Mouse (Mus musculus): ENCODE data around the gene Fhit.
A peak's percentile ranks its signal among the peaks of the same experiment; 100 is the strongest.

The Fhit gene

DNA sequence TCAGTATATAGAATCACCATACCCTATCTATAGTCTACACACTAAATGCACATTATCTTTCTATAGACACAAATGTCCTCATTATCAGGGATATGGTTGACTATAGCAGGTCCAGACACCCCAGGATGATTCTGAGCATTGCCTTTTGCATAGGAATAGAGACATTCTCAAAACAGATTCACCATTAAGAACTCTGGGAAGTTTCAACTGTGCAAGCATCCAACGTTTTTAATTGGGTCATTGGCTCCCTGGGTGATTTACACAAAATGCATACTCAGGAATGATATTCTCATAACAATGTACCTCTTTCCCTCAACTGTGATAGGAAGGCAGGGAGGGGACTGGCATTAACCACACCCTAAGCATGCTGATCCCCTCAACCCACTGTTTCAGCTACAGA, 1503.4 kb downstream of the Fhit start:
- DNase-seq, result no peak

DNA sequence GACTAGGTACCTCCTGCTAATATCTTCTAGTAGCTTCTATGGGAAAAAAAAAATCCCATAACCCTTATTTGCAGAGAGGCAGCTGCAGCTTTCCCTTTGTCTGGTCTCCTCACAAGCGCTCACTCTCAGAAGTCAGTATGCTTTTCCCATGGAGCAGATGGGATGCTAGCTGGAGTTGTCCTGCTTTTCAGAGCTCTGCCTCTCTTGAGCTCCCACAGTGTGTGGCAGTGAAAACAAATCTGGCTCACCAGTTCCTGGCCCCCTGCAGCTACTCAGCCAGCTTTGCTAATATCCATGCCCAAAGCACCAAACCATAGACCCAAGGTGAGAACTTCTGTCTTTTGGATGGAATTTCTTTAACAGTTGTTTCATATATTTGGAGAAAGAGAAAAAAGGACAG, 1510.4 kb downstream of the Fhit start:
- no peak for DNase-seq

DNA sequence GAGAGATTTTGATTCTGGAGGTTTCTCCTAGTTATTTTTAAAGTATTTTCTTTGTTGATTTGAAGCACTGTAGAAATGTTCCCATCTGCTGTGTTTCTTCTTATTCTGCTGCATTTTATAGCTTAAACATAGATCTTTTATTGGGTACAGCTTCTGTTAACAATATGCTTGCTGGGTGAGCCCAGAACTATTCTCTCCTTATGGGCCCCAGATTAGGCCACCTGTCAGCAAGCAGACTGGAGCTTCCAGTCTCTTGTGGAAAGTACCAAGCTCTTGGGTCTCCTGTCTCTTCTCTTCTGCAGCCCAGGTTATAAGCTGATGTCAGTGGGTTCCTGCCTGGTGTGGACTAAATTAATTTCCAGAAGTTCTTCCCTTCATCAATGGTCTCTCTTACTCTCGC, 1513.4 kb downstream of the Fhit start:
- no peak for DNase-seq

DNA sequence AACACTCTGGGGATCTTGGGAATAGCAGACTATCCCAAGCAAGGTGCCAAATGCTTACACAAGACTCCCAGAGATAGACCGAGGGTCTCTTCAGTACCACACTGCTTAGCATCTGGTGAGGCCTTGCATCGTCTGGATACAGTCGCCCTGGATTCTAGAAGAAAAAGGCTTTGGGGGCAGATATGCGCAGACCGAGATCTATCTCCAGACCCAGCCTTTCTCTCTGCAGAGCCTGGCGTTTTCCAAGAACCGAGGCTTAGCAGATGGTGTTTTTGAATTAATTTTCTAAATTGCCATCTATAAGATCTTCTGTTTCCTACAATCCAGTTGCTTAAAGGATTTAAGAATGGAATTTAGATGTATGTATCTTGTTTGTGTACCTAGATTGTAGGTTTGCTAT, 1515.6 kb downstream of the Fhit start:
- DNase-seq, result peak in 1 of 2 experiments; percentile 8

DNA sequence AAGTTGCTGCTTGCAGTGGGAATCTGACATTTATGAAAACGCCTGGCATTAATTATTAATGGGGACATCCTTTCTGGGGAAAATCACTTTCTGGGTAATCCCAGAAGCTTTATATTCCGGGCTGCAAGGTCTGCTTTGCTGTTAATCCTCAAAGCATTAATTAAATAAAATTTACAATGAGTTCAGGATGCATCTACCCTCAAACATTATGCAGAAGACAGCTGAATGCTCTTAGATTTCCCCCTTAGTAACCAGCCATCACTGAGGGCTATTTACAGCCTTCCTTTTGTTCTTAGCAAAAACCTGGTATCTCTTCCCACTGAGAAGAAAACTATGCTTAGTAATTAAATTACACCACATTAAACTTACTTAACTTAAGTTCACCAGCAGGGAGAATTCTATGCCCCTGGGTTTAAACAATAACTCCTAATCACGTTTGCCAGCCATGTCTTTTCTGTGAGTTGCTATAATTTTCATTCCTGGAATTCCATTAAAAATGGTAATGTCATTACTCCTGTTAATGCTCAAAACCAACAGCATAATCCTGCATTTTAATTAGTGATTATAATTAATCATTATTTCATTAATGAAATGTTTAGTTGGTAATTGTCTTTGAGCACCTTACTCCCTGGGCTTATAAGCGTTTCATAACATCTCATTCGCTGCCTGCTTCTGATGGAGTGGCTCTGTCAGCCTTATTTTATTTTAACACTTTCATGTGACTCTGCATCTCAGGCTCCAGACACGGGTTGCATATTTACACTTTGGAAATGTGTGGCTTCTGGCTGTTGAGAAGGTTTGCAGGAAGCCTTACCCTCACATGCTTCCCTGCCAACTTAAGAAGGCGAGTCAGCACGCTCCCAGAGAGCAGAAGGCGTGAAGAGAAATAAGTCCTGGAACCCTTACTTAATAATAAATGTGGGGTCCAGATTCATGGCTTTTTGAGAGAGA, 1517.3 kb downstream of the Fhit start:
- DNase-seq, result peak; percentile 28 to 36

DNA sequence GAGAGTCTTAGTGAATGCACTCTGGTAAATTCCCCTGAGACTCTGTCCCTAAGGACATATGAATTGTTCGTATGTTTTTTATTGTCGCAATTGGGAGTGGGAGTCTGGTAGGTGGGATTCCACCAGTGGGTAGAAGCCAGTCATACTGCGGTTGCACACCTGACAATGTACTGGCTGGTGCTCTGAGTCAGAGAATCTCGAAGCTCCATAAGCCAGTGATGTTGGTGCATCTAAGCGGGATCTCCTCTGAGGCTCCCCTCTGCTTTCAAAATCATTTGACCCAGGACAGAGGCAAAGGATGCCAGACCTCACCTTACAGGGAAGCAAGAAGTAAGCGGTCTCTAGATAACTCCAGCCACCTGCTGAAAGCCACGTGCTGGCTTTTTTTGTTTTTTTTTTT, 1518.1 kb downstream of the Fhit start:
- DNase-seq, result no peak

DNA sequence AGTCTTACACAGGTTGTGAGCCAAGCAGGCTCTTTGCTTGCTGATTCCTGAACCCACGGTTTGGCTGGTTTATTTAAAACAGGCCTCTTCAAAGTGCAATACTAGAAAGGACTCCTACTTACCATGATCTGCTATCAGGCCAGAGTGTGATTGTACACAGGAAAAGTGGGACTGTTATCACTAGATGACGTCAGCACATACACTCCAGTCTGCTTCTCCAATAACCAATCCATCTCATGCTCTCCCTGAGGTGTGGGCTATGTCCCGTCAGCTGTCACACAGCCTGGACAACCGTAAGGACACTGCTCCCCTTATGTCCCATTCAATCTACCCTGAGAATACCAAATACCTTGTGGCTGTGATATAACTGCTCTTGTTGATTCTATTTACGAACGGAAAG, 1519.2 kb downstream of the Fhit start:
- no peak for DNase-seq

DNA sequence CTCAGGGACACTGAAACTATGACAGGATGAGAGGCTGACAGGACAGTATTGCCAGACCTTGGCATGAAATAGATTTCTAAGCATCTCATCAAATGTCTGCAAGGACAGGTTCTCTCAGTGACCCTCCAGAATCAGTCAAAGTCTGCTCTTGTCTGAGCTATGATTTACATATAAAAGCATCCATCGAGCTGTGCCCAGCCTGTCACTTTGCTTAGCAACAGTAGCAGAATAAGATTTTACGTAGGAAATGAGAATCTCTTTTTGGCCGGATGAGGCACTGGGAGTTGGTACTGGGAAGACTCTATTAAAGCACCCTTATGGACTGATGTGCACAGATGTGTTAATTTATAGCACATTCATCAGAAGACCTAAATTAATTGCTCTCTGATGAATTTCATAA, 1519.8 kb downstream of the Fhit start:
- no peak for DNase-seq

DNA sequence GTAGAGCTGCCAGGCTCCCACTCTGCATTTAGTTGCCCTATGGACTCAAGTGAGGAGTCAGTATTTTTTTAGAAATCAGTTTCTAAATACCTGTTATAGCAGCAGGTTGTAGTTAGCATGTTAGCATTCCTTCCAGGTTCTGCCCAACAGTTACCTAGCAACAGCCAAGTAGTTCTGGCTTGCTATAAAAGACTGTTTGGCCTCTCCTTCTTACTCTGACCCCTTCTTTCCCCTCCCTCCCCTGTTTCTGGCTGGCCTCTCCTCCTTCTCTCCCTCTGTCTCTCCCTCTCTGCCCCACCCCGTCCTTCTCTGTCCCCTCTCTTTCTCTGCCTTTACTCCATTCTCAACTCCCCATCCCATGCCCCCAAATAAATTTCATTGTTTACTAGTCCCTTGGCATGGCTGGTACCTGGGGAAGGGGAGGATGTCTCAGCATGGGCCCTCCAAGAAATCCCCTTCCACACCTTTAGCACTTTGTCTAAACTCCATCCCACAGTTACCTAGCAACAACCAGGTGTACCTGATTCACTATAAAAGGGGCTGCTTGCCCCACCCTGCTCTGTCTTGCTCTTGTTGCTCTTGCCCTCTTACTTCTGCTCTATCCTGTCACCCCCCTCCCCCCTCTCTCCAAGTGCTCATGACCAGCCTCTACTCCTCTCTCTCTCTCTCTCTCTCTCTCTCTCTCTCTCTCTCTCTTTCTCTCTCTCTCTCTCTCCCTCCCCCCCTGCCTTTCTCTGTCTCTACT, 1527.4 kb downstream of the Fhit start:
- DNase-seq, result no peak

DNA sequence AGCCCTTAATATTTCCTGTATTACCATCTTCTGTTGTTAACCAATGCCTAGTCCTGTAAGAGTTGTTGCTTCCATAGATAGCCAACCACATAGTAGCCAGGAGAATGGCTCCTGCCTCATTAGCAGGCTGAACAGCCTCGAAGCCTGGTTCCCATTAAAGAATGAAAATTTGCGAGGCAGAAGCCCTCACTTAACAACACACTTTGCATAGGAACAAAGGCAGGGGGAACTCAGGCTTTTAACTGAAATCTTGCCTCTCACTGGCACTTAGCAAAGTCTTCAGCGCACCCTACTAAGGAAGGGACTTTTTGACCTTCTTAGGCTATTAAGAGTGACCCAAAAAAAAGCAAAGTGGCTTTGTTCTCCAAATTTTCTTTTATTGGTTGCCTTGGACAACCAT, 1529.3 kb downstream of the Fhit start:
- DNase-seq, result no peak

DNA sequence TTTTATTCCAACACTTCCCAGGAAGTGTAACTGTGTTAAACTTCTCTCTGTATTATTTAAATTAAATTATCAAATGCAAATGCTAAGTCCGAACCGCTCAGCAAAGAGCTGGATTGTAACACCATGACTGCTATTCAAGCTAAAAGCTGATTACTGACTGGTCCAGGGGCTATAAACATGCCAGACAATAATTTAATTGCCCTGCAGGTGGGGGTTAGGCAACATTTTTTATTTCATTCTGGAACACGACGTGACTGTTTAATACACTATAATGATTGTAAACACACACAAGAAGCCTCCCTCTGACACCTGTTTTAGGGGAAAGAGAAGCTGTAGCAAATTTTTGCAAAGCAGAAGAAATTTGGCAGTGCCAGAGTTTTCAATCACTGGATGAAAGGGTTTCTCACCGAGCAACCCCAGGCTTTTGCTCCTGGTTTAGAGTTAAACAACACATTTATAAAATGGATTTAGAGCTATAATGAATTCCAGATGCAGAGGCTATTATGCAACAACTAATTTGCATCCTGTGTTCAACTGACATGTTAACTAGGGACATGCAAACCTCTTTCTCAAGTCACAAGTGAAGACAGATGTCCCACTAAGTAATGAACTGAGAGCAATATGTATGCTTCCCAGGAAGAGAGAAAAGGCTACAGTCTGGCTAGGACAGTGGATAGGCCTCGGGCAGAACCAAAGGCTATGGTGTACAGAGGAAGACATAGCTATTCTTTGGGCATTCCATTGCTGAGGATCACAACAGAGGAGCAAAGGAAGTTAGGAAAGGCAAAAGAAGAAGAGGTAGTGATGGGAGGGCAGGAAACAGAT, 1538.4 kb downstream of the Fhit start:
- no peak for DNase-seq

DNA sequence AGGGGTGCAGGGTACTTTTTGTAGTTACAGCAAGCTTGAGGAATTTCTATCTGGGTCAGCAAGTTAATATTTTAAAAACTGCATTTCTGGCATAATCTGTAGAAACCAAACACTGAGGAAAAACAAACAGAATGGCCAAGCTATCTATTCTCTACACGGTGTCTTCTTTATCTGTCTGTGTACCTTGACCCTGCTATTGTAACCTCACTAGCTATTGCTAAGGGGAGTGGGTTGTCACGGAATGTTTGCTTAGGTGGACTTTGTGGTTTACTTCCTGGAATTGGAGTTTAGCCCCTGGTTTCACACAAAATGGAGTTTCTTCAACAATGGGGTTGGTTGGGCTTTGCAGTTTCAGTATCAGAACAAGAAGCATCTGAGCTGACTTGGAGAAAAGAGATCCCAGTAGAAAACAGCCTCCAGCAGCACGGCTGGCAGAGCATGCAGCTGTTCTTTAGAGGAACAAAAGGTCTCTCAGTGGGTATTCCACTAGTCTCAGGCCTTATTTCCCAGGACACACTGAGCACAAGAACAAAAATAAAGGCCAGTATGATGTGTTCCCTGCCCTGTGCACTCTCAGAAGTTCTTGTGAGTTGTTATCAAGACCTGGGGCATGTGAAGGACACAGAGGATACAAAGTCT, 1540.8 kb downstream of the Fhit start:
- no peak for DNase-seq

DNA sequence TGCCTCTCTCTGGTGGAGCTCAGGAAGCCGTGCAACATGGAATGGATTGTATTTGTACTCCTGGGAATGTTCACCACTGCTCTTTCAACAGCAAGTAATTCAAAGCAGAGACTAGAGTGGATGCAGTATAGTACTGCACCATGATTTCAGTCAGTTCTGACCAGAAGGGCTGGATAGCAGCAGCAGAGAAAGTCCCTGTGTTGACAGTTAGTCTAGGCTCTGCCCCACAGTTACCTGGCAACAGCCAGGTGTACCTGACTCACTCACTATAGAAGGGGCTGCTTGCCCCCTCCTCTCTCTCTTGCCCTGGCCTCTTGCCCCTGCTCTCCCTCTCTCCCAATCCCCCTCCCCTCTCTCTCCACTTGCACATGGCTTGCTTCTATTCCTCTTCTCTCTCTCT, 1542.0 kb downstream of the Fhit start:
- DNase-seq, result no peak

DNA sequence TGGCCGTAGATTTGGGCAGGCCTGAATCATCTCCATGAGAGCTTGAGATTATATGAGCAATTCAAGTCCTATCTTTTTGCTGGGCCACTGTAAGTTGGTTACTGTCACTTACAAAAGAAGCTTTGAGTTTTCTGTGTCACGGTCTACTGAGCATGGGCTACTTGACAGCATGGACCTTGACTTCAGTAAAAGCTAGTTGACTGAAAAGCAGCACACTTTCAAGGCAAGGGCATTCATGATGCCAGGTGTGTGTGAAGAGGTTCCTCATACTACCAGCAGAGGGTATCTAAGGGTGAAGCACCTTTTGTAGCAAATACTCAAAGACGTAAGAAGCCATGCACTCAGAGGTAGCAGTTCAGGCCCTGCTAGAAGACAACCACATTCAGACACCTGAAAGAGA, 1548.7 kb downstream of the Fhit start:
- DNase-seq, result peak; percentile 27 to 28

DNA sequence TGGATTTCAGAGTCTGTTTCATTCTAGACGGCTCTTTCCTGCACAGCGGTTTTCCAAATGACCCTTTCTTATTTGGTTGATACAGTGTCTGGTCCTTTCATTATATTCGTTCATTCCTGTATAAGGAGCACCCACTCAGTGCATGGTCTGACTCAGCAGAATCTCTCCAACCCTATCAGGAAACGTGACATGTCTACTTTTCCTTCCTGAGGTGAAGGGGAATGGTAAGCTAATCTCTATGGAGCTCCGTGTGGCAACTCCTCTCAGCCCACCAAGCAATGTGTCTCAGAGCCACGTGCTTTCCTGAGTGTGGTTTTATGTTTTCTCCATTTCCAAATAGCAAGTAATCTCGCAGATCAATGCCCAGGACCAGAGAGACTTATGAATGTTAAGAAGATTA, 1552.7 kb downstream of the Fhit start:
- no peak for DNase-seq

DNA sequence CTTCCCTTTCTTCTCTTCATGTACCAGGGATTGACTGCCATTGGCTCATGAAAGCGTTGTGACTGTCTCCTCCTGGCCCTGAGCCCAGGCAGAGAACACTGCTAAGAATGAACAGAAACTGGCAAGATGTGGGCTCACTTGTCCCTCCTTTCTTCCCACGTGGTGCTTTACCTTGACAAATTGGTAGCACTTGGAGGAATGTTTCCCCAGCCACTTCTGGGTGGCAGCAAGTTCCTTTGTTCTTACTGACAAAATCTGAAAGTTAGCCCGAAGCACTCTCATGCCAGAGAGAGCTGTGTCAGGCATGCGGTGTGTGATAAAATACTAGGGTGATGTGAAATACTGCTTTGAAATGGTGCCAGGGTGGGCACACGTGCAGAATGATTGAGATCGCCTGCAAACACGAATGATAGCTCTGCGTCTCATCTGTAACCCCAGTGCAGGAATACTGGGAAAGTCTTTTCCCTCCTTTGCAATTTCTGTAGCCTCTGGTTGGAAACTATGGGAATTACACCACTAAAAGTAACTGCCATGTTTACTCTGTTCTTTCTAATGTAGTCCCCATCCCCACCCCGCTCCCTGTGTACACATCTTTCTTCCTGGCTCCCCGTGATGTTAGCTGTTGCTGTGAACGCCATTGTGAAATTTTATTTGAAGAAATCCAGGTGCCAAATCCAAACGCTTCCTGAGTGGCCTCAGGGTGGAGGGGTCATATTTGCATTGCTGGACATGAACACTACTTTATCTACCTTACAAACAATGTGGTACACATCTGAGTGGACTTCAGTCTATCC, 1555.1 kb downstream of the Fhit start:
- no peak for DNase-seq

DNA sequence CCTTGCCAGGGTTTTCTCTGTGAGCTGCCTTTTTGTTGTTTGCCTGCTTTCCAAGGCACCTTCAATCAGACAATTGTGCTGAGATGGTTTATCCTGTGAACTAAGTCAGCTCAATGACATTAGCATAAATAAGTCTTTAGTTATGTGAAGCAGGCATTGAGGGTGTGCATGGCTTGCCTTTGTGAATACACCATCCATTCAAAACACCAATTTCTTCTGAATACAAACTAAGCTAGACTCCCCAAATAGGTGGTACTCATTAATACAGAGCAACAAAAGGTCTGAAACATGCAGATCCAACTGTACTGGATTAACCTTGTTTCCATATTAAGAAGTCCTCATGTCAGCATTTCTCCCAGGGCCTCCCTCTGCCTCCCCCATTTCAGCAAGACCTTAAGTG, 1561.6 kb downstream of the Fhit start:
- no peak for DNase-seq

DNA sequence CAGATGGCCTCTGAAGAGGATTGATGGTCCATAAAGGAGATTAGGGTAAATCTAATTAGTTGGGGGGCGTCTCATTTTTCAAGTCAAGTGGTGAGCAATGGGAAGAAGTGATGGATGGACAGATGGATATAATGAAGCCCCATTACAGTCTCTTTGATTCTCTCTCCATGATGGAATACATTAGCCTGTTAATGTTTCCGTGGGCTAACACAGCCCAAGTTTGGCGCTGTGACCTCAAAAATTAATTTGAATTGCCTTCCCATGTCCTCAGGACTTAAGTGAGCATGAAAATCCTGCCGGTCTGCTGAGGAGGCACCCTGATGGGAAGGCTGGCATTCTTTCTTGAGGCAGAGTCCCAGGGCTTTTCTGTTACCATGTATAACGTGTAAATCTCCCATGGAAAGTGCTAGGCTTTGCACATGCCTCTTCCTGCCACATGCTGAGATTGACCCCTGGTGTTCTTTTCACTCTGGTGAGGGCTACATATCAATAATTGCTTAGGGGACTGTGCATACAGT, 1564.3 kb downstream of the Fhit start:
- no peak for DNase-seq

DNA sequence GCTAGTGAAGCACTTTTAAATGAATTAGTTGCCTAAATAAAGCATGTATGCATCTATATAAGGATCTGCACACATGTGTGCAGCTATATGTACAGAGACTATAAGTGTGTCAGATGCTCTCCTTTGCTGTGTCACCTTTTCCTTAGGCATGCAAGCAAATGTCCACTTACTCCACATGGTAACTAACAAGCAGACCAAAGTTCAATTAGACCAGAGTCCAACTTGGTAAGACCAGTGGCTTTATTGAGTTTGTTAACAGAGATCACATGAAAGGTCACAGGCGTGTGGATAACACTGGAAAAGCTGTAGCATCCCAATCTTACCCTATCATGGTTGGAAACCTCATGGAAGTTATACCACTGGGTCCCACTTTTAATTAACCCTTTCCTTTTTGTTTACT, 1572.7 kb downstream of the Fhit start:
- DNase-seq, result peak in 1 of 2 experiments; percentile 4

DNA sequence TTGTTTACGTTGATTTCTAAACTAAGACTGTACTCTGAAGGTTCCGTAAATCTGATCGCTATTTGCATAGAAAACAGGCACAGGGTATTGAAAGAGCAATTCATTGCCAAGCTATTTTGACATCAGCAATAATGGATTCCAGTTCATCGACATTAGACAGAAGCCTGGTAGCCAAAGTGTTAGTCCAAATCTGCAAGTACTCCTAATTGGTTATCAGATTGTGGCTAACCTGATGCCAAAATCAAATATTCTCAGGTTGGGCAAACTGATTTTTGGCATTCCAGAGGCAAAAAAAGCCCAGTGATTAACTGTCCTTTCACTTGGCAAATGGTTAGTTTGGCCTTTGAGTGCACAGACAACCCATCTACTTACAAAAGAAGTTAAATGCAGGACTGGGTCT, 1573.9 kb downstream of the Fhit start:
- DNase-seq, result no peak

All from kidney, adult 8-10 months (tissue).